Mouse (Mus musculus) stomach, embryonic 16.5 days (tissue): ENCODE data around the gene Setd4. TPM values are rescaled to one million over a fixed set of nuclear protein-coding genes. Genes with fewer than 3 reads are reported as not detected.

ENCODE experiments used
- ATAC-seq: fragments of 200-750 bp; cut with Nextera tagmentation; 2 replicates; pipeline ENCODE4 v1.8.0; 2017; ENCODE audit warnings: moderate number of reproducible peaks, moderate TSS enrichment; ENCODE audit not compliant: insufficient read depth, low FRiP score
- H3K27ac ChIP-seq: fragments of 300-500 bp; sonication (generic); 2 replicates; pipeline ENCODE4 v1.5.1; 2014; ENCODE audit warnings: low read length
- H3K27me3 ChIP-seq: fragments of 300-500 bp; sonication (generic); 2 replicates; pipeline ENCODE4 v1.6.1; 2014; ENCODE audit warnings: low read length, control low read depth, mixed read lengths; ENCODE audit not compliant: control insufficient read depth, insufficient read depth
- H3K36me3 ChIP-seq: fragments of 300-500 bp; sonication (generic); 2 replicates; pipeline ENCODE4 v1.6.1; 2014; ENCODE audit warnings: low read length; ENCODE audit not compliant: control insufficient read depth, insufficient read depth
- H3K4me1 ChIP-seq: fragments of 300-500 bp; sonication (generic); 2 replicates; pipeline ENCODE4 v1.6.1; 2014; ENCODE audit warnings: low read length, control low read depth, mixed read lengths; ENCODE audit not compliant: control insufficient read depth, insufficient read depth
- H3K4me2 ChIP-seq: fragments of 300-500 bp; sonication (generic); 2 replicates; pipeline ENCODE4 v1.6.1; 2014; ENCODE audit warnings: low read depth, low read length, mixed read lengths
- H3K4me3 ChIP-seq: fragments of 300-500 bp; sonication (generic); replicated peaks from 2 replicates; pipeline ENCODE4 v1.5.1; 2014; ENCODE audit warnings: mild to moderate bottlenecking, low read length
- H3K9ac ChIP-seq: fragments of 300-500 bp; sonication (generic); 2 replicates; pipeline ENCODE4 v1.6.1; 2014; ENCODE audit warnings: low read length
- H3K9me3 ChIP-seq: fragments of 300-500 bp; sonication (generic); replicated peaks from 2 replicates; pipeline ENCODE4 v1.6.1; 2016; ENCODE audit warnings: low read length, control low read depth; ENCODE audit not compliant: control insufficient read depth
- WGBS: fragments of 180-500 bp; shearing (Covaris S2); extraction: QIAGEN DNeasy Blood & Tissue Kit; methylation state at CpG from one replicate; pipeline ENCODE4 v1.1.7; 2014; 5-methylcytosine and 5-hydroxymethylcytosine counted together
- polyA plus RNA-seq: library from polyadenylated mRNA; unstranded; fragments of >200 nt; fragmentation: Nextera tagmentation; extraction: Ambion mirVana; gene quantifications from 2 replicates; pipeline ENCODE4 v1.2.1, GENCODE M21; 2015

Gene Setd4
- polyA plus RNA-seq, 1 experiment from 2014 or later = 11.8 TPM

- WGBS = 77% methylated on average over 9 of the region's 9 CpGs
- no peaks in the 10 kb centered on the region for H3K9me3 ChIP-seq
- H3K4me1 ChIP-seq = peaks cover 8% of the 10 kb centered on the region; the same call in 1 of the 2 replicates
- H3K9ac ChIP-seq = no peak overlapping the region
- no peaks in the 10 kb centered on the region for H3K27me3 ChIP-seq
- no peak overlapping the region for H3K4me2 ChIP-seq
- H3K36me3 ChIP-seq = peaks cover 3% of the 10 kb centered on the region; the same call in 1 of the 2 replicates
- ATAC-seq = peak; percentile 69; the same call in 1 of the 2 replicates
- no peak overlapping the region for H3K4me3 ChIP-seq
- H3K27ac ChIP-seq = peak overlapping the region; percentile 57; the same call in 1 of the 2 replicates
Observed at GRCm38 (mm10) chr16:93585703-93586205, 18.1 kb downstream of the Setd4 start.

GRCm38 (mm10) chr16:93584976-93585702, 18.7 kb downstream of the Setd4 start:
- H3K36me3 ChIP-seq = peaks cover 3% of the 10 kb centered on the region; the same call in 1 of the 2 replicates
- H3K4me3 ChIP-seq = no peak overlapping the region
- H3K27me3 ChIP-seq = no peaks in the 10 kb centered on the region
- H3K27ac ChIP-seq = peak overlapping the region; percentile 62; the same call in 1 of the 2 replicates
- no peaks in the 10 kb centered on the region for H3K9me3 ChIP-seq
- peak; percentile 67; the same call in 1 of the 2 replicates for ATAC-seq
- peaks cover 8% of the 10 kb centered on the region; the same call in 1 of the 2 replicates for H3K4me1 ChIP-seq
- no peak overlapping the region for H3K4me2 ChIP-seq
- WGBS = 72% methylated on average over 24 of the region's 24 CpGs
- H3K9ac ChIP-seq = no peak overlapping the region

GRCm38 (mm10) chr16:93581125-93581524, 22.7 kb downstream of the Setd4 start:
- Histone ChIP-seq H3K27ac (no peak overlapping the region), H3K27me3 (no peaks in the 10 kb centered on the region), H3K9me3 (no peaks in the 10 kb centered on the region), H3K36me3 (no peaks in the 10 kb centered on the region), H3K4me2 (no peak overlapping the region), H3K4me3 (no peak overlapping the region), H3K4me1 (peaks cover 13% of the 10 kb centered on the region; the same call in 1 of the 2 replicates), H3K9ac (no peak overlapping the region)
- WGBS = 65% methylated on average over 6 of the region's 6 CpGs
- no peak for ATAC-seq

GRCm38 (mm10) chr16:93578346-93579005, 25.4 kb downstream of the Setd4 start:
- ATAC-seq = no peak
- Histone ChIP-seq H3K4me2 (no peak overlapping the region), H3K27ac (no peak overlapping the region), H3K27me3 (no peaks in the 10 kb centered on the region), H3K9me3 (no peaks in the 10 kb centered on the region), H3K36me3 (no peaks in the 10 kb centered on the region), H3K4me3 (no peak overlapping the region), H3K9ac (no peak overlapping the region), H3K4me1 (peaks cover 15% of the 10 kb centered on the region)
- WGBS = 78% methylated on average over 8 of the region's 8 CpGs

DNA sequence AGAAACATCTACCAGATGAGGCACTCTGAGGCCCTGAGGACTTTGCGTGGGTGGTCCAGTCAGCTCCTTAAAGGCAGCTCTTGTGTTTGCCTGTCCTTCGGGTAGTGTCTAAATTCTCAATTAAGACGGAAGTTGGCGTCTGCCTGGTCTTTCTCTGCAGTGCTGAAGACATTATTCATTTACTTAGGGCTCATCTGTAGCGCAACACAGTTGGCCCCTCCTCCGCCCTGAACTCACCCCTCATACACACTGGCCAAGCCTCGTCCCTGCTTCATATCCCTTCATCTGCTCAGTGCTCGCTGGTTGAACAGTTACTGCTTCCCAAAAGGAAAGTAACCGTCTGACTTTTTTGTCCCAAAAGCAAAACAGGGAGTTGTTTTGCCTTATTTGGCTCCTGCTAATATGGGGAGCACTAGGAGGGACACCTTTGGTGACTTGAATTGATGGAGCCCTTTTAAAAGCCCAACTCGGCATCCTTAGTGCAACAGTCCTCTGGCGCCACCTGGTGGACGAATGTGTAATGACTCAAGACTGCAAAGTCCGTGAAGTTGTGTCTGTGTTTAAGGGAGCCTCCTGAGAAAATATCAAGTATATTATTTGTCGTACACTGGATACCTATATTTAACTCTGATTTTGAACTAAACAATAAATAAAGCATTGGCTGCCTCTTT, 27.3 kb downstream of the Setd4 start:
- Histone ChIP-seq H3K4me2 (peak overlapping the region; percentile 42), H3K9me3 (no peaks in the 10 kb centered on the region), H3K4me3 (peak overlapping the region; percentile 21; the same call in 1 of the 2 replicates), H3K27ac (no peak overlapping the region), H3K27me3 (no peaks in the 10 kb centered on the region), H3K36me3 (no peaks in the 10 kb centered on the region), H3K4me1 (peaks cover 15% of the 10 kb centered on the region), H3K9ac (no peak overlapping the region)
- 20% methylated on average over 14 of the region's 14 CpGs for WGBS
- peak; percentile 38 for ATAC-seq

- Histone ChIP-seq H3K36me3 (no peaks in the 10 kb centered on the region), H3K9ac (no peak overlapping the region), H3K4me1 (peaks cover 15% of the 10 kb centered on the region), H3K27me3 (no peaks in the 10 kb centered on the region), H3K27ac (0 out of 2 replicates have a peak overlapping the region, but pooled peaks have one; percentile 57), H3K4me3 (no peak overlapping the region), H3K9me3 (no peaks in the 10 kb centered on the region), H3K4me2 (no peak overlapping the region)
- 66% methylated on average over 5 of the region's 5 CpGs for WGBS
- ATAC-seq = peak; percentile 34; the same call in 1 of the 2 replicates
Observed at GRCm38 (mm10) chr16:93575574-93575973, 28.3 kb downstream of the Setd4 start.

GRCm38 (mm10) chr16:93574521-93575191, 29.2 kb downstream of the Setd4 start:
- H3K4me1 ChIP-seq = peaks cover 15% of the 10 kb centered on the region
- no peaks in the 10 kb centered on the region for H3K36me3 ChIP-seq
- no peaks in the 10 kb centered on the region for H3K9me3 ChIP-seq
- peak overlapping the region; percentile 57 for H3K27ac ChIP-seq
- no peaks in the 10 kb centered on the region for H3K27me3 ChIP-seq
- ATAC-seq = peak; percentile 26; the same call in 1 of the 2 replicates
- H3K4me3 ChIP-seq = no peak overlapping the region
- WGBS = 36% methylated on average over 18 of the region's 18 CpGs
- no peak overlapping the region for H3K4me2 ChIP-seq
- peak overlapping the region; percentile 34 for H3K9ac ChIP-seq

DNA sequence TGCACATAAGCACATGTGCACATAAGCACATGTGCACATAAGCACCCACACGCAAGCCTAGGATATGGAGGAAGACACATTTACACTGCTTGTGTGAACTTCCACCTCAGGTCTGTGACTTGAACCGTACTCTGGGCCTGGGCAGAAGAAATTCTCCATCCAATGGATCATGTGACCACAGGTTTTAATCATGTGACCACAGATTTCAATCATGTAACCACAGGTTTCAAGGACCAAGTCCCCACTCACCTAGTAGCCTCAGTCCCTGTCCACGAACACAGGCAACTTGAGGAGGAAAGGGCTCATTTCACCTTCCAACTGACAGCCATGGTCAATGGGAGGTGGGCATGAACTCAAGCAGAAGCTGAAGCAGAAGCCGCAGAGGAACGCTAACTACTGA, 30.4 kb downstream of the Setd4 start:
- ATAC-seq = no peak

More for the DNA sequence above, 30.4 kb downstream of the Setd4 start:
- Histone ChIP-seq H3K4me3 (no peak overlapping the region), H3K27me3 (no peaks in the 10 kb centered on the region), H3K9me3 (no peaks in the 10 kb centered on the region), H3K36me3 (no peaks in the 10 kb centered on the region), H3K27ac (no peak overlapping the region), H3K4me1 (peaks cover 15% of the 10 kb centered on the region), H3K4me2 (no peak overlapping the region), H3K9ac (no peak overlapping the region)
- 95% methylated on average over 5 of the region's 5 CpGs for WGBS
